Mouse (Mus musculus) thymus, adult 2 months (tissue): ENCODE measurements around the gene Ccdc69.

ENCODE experiments used
- CTCF ChIP-seq: fragments of 200-500 bp; IDR thresholded peaks from 2 replicates; pipeline ENCODE4 v1.5.1; 2012; ENCODE audit warnings: mild to moderate bottlenecking, control low read depth, low read length, moderate library complexity, borderline replicate concordance; ENCODE audit not compliant: control insufficient read depth, poor library complexity, insufficient read depth; ENCODE audit errors: extremely low read depth
- POLR2A ChIP-seq: fragments of 200-500 bp; IDR thresholded peaks from 2 replicates; pipeline ENCODE4 v1.6.1; 2012; ENCODE audit warnings: mild to moderate bottlenecking, low read length, control low read depth, moderate library complexity; ENCODE audit not compliant: control insufficient read depth, poor library complexity, insufficient read depth; ENCODE audit errors: extremely low read depth

GRCm38 (mm10) chr11:55073191-55073590 is 4.7 kb downstream of the Ccdc69 start:
- TF ChIP-seq CTCF, result no peak
- TF ChIP-seq POLR2A, result no peak
